Mouse (Mus musculus) MEL (cell line): ENCODE measurements around the gene Mpz.
"Not testable (repeated sequence)": the region's sequence is repeated elsewhere in the genome, so short reads cannot be mapped to it uniquely, and the experiment has no call there.

Source experiments
- MXI1 ChIP-seq: IDR thresholded peaks from 2 replicates; pipeline ENCODE4 v1.6.1; 2011; ENCODE audit warnings: mild to moderate bottlenecking, low read depth, low read length, improper control_type of control experiment
- NELFE ChIP-seq: IDR thresholded peaks from 2 replicates; pipeline ENCODE4 v1.6.1; 2011; ENCODE audit warnings: low read depth, low read length, improper control_type of control experiment
- POLR2A ChIP-seq, 2 experiments: IDR thresholded peaks; 2 replicates each; pipeline ENCODE4 v1.6.1; 2011 to 2012; ENCODE audit warnings: low read length in 2 of 2, mild to moderate bottlenecking in 2 of 2, control low read depth in 1 of 2, improper control_type of control experiment in 1 of 2, low read depth in 1 of 2, moderate library complexity in 1 of 2; ENCODE audit not compliant: control insufficient read depth in 1 of 2, insufficient read depth in 1 of 2, poor library complexity in 1 of 2
- USF1 ChIP-seq: IDR thresholded peaks from 2 replicates; pipeline ENCODE4 v1.6.1; 2014; ENCODE audit warnings: low read depth, mild to moderate bottlenecking, inconsistent platforms, low read length, improper control_type of control experiment, moderate library complexity

DNA sequence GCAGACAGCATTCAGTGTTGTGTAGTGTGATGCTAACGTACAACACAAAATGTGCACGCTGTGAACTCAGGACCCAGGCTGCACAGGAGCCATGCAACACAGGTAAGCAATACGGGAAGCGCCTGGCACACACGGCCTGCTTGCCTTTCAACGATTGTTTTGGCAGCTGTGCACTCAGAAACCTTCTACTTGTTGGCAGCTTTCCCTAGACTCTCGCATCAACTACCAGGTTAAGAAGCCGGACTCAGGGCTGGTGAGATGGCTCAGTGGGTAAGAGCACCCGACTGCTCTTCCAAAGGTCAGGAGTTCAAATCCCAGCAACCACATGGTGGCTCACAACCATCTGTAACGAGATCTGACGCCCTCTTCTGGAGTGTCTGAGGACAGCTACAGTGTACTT lies 7.5 kb upstream of the Mpz start:
- TF ChIP-seq USF1; MXI1; POLR2A (IDR thresholded peaks at IDR 0.05; ENCODE audit: control insufficient read depth in 1 of 2, insufficient read depth in 1 of 2, low read depth in 1 of 2, low read length in 2 of 2, poor library complexity in 1 of 2); NELFE: not testable (repeated sequence)
